Mouse (Mus musculus) embryonic facial prominence, embryonic 11.5 days (tissue): ENCODE measurements around the gene Eif3k. TPM values are rescaled to one million over a fixed set of nuclear protein-coding genes. Genes with fewer than 3 reads are reported as not detected.
A peak's percentile ranks its signal among the peaks of the same experiment; 100 is the strongest.

ENCODE experiments used
- ATAC-seq: fragments of 200-750 bp; cut with Nextera tagmentation; replicated peaks from 2 replicates; pipeline ENCODE4 v1.8.0; 2017; ENCODE audit warnings: low read depth; ENCODE audit not compliant: insufficient number of reproducible peaks, low FRiP score, low TSS enrichment
- DNase-seq: peaks from one replicate; pipeline ENCODE4 v3.0.0-alpha.2; 2015; ENCODE audit warnings: low spot score
- H3K27ac ChIP-seq: fragments of 300-500 bp; sonication (generic); replicated peaks from 2 replicates; pipeline ENCODE4 v1.5.1; 2014; ENCODE audit warnings: mild to moderate bottlenecking, low read depth, low read length, control low read depth
- H3K27me3 ChIP-seq: fragments of 300-500 bp; sonication (generic); 2 replicates; pipeline ENCODE4 v1.6.1; 2014; ENCODE audit warnings: mild to moderate bottlenecking, low read length, moderate library complexity, mixed read lengths; ENCODE audit not compliant: control insufficient read depth, insufficient read depth
- H3K36me3 ChIP-seq: fragments of 300-500 bp; sonication (generic); replicated peaks from 2 replicates; pipeline ENCODE4 v1.6.1; 2014; ENCODE audit warnings: low read depth, mild to moderate bottlenecking, low read length, moderate library complexity, mixed read lengths; ENCODE audit not compliant: control insufficient read depth, insufficient read depth
- H3K4me1 ChIP-seq: fragments of 300-500 bp; sonication (generic); 2 replicates; pipeline ENCODE4 v1.6.1; 2014; ENCODE audit warnings: low read length, mixed read lengths; ENCODE audit not compliant: control insufficient read depth, insufficient read depth
- H3K4me2 ChIP-seq: fragments of 300-500 bp; sonication (generic); 2 replicates; pipeline ENCODE4 v1.6.1; 2014; ENCODE audit warnings: low read depth, mild to moderate bottlenecking, control low read depth, low read length, moderate library complexity
- H3K4me3 ChIP-seq: fragments of 300-500 bp; sonication (generic); 2 replicates; pipeline ENCODE4 v1.5.1; 2014; ENCODE audit warnings: low read depth, low read length, control low read depth
- H3K9ac ChIP-seq: fragments of 300-500 bp; sonication (generic); replicated peaks from 2 replicates; pipeline ENCODE4 v1.6.1; 2014; ENCODE audit warnings: mild to moderate bottlenecking, control low read depth, low read length
- H3K9me3 ChIP-seq: fragments of 300-500 bp; sonication (generic); replicated peaks from 2 replicates; pipeline ENCODE4 v1.6.1; 2016; ENCODE audit warnings: mild to moderate bottlenecking, low read length, inconsistent platforms, mixed read lengths; ENCODE audit not compliant: control insufficient read depth
- WGBS: fragments of 180-500 bp; shearing (Covaris S2); extraction: QIAGEN DNeasy Blood & Tissue Kit; methylation state at CpG from one replicate; pipeline ENCODE4 v1.1.7; 2014; 5-methylcytosine and 5-hydroxymethylcytosine counted together
- polyA plus RNA-seq: library from polyadenylated mRNA; unstranded; fragments of >200 nt; fragmentation: Nextera tagmentation; extraction: Ambion mirVana; gene quantifications from 2 replicates; pipeline ENCODE4 v1.2.1, GENCODE M21; 2014

Eif3k gene
- polyA plus RNA-seq, 1 experiment from 2014 or later, result 439 TPM

- H3K4me2 ChIP-seq, result peak overlapping the region; percentile 69
- H3K4me1 ChIP-seq, result peaks cover 5% of the 10 kb centered on the region
- no peak overlapping the region for H3K27ac ChIP-seq
- no peaks in the 10 kb centered on the region; the same call in 1 of the 2 replicates for H3K9me3 ChIP-seq
- no peak for ATAC-seq
- peak overlapping the region; percentile 42 for H3K4me3 ChIP-seq
- H3K9ac ChIP-seq, result peak overlapping the region; percentile 43
- no peaks in the 10 kb centered on the region for H3K36me3 ChIP-seq
- peaks cover 25% of the 10 kb centered on the region for H3K27me3 ChIP-seq
- DNase-seq, result no peak
- 3% methylated on average over 87 of the region's 88 CpGs for WGBS
Measured at GRCm38 (mm10) chr7:29019447-29020220, 38.0 kb upstream of the Eif3k start.

GRCm38 (mm10) chr7:29017222-29017621 lies 35.6 kb upstream of the Eif3k start:
- ATAC-seq (no peak), DNase-seq (no peak)
- Histone ChIP-seq H3K9ac (no peak overlapping the region), H3K27ac (no peak overlapping the region), H3K4me2 (no peak overlapping the region), H3K9me3 (no peaks in the 10 kb centered on the region; the same call in 1 of the 2 replicates), H3K4me1 (peaks cover 5% of the 10 kb centered on the region), H3K4me3 (no peak overlapping the region), H3K27me3 (peaks cover 25% of the 10 kb centered on the region), H3K36me3 (no peaks in the 10 kb centered on the region)
- 85% methylated on average over 7 of the region's 7 CpGs for WGBS

GRCm38 (mm10) chr7:29016440-29016839 lies 34.8 kb upstream of the Eif3k start:
- WGBS, result 81% methylated on average over 7 of the region's 7 CpGs
- peaks cover 25% of the 10 kb centered on the region for H3K27me3 ChIP-seq

DNA sequence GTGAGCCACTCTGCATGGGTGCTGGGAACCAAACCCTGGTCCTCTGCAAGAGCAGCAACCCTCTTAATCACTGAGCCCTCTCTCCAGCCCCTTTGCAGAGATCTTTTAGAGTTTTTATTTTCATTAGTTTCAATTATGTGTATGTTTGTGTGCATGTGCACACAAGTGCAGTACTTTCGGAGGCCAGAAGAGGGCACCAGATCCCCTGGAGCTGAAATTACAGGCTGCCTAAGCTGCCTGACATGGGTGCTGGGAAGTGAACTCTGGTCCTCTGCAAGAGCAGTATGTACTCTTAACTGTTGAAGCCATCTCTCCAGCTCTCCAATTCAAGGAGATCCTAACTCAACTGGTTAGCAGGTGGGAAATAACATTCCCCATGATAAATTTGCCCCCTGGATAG lies 33.3 kb upstream of the Eif3k start:
- ATAC-seq (no peak), DNase-seq (no peak)
- Histone ChIP-seq H3K4me2 (no peak overlapping the region), H3K27ac (no peak overlapping the region), H3K4me3 (no peak overlapping the region), H3K36me3 (no peaks in the 10 kb centered on the region), H3K9ac (no peak overlapping the region), H3K27me3 (peaks cover 17% of the 10 kb centered on the region), H3K9me3 (no peaks in the 10 kb centered on the region; the same call in 1 of the 2 replicates), H3K4me1 (peaks cover 5% of the 10 kb centered on the region)
- 89% methylated on average over 1 of the region's 1 CpGs for WGBS

More at GRCm38 (mm10) chr7:29016440-29016839, 34.8 kb upstream of the Eif3k start:
- Histone ChIP-seq H3K4me2 (no peak overlapping the region), H3K36me3 (no peaks in the 10 kb centered on the region), H3K4me3 (no peak overlapping the region), H3K9me3 (no peaks in the 10 kb centered on the region; the same call in 1 of the 2 replicates), H3K27ac (no peak overlapping the region), H3K9ac (no peak overlapping the region), H3K4me1 (peaks cover 5% of the 10 kb centered on the region)
- no peak for ATAC-seq
- no peak for DNase-seq

- ATAC-seq, result no peak
- Histone ChIP-seq H3K9me3 (no peaks in the 10 kb centered on the region), H3K4me1 (no peaks in the 10 kb centered on the region), H3K27ac (no peak overlapping the region), H3K36me3 (no peaks in the 10 kb centered on the region), H3K4me3 (no peak overlapping the region), H3K9ac (no peak overlapping the region), H3K27me3 (no peaks in the 10 kb centered on the region), H3K4me2 (no peak overlapping the region)
- DNase-seq, result no peak
- WGBS, result 77% methylated on average over 9 of the region's 9 CpGs
Measured at GRCm38 (mm10) chr7:29008714-29009113, 27.1 kb upstream of the Eif3k start.

DNA sequence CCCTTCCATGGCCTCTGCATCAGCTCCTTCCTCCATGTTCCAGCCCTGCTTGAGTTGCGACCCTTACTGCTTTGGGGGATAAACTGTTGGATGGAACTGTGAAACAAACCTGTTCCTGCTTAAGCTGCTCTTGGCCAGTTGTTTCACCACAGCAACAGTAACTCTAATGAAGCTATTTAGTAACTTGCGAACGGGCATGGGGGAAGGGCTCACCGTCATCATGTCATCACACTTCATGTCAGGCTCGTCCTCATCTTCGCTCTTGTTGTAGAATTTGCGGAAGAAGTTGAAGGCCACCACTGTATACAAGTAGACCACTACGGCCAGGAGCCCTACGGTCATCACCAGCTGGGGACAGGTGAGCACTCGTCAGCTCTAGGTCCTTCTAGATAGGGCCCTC lies 26.5 kb upstream of the Eif3k start:
- no peak for DNase-seq
- WGBS, result 95% methylated on average over 10 of the region's 10 CpGs
- no peak overlapping the region for H3K27ac ChIP-seq
- H3K4me1 ChIP-seq, result no peaks in the 10 kb centered on the region
- H3K9me3 ChIP-seq, result no peaks in the 10 kb centered on the region
- H3K27me3 ChIP-seq, result no peaks in the 10 kb centered on the region
- no peak overlapping the region for H3K4me3 ChIP-seq
- H3K36me3 ChIP-seq, result no peaks in the 10 kb centered on the region
- no peak overlapping the region for H3K4me2 ChIP-seq
- no peak for ATAC-seq
- no peak overlapping the region for H3K9ac ChIP-seq

DNA sequence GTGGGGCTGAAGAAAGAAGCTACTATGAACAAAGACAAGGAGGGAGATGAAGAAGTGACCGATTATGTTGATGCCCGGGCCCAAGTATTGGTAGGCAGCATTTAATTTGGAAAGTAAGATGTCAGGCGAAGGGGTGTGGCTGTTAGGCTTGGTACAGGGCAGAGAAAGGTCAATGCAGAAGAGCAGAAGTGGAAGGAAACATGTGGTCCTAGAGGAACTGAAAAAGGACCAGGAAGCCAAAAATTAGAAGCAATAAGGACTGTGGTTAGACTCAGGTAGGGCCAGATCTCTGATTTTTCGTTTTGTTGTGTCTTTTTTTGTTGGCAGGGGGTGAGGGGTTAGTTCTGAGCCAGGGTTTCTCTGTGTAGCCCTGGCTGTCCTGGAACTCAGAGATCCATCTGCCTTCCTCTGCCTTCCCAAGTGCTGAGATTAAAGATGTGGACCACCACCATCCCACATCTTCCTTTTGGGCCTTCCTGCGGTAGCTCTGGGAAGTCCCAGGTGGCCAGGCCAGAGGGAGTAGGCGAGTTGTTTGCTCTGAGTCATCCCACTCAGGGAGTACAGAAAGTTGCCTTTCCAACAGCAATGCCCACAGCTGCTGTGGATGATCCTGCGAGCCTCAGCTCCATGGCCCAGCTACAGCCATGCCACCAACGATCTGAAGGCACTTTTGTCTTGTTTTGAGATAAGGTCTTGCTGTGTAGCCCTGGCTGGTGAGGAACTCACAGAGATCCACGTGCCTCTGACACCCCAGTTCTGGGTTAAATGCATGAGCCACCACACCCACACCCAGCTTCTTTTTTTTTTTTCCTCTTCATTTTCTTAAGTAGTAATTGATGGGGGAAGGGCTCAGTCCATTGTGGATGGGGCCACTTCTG lies 25.8 kb upstream of the Eif3k start:
- Histone ChIP-seq H3K27ac (no peak overlapping the region), H3K4me1 (no peaks in the 10 kb centered on the region), H3K9me3 (no peaks in the 10 kb centered on the region), H3K36me3 (no peaks in the 10 kb centered on the region), H3K4me3 (no peak overlapping the region), H3K9ac (no peak overlapping the region), H3K27me3 (no peaks in the 10 kb centered on the region), H3K4me2 (no peak overlapping the region)
- no peak for DNase-seq
- 80% methylated on average over 9 of the region's 9 CpGs for WGBS
- no peak for ATAC-seq
